Mouse (Mus musculus) ovary, adult 10 weeks (tissue): Measurements from ENCODE around the gene Fbxo36. TPM values are rescaled to one million over a fixed set of nuclear protein-coding genes. Genes with fewer than 3 reads are reported as not detected.

ENCODE experiments used
- polyA plus RNA-seq: library from polyadenylated mRNA; stranded (reverse); fragments of 350-450 nt; fragmentation: Illumina TruSeq; extraction: RNeasy Lipid Tissue Mini Kit (QIAGEN cat#74804); gene quantifications from one replicate; pipeline ENCODE4 v1.2.3, GENCODE M21; 2014

The Fbxo36 gene
- polyA plus RNA-seq = 7.7 TPM

DNA sequence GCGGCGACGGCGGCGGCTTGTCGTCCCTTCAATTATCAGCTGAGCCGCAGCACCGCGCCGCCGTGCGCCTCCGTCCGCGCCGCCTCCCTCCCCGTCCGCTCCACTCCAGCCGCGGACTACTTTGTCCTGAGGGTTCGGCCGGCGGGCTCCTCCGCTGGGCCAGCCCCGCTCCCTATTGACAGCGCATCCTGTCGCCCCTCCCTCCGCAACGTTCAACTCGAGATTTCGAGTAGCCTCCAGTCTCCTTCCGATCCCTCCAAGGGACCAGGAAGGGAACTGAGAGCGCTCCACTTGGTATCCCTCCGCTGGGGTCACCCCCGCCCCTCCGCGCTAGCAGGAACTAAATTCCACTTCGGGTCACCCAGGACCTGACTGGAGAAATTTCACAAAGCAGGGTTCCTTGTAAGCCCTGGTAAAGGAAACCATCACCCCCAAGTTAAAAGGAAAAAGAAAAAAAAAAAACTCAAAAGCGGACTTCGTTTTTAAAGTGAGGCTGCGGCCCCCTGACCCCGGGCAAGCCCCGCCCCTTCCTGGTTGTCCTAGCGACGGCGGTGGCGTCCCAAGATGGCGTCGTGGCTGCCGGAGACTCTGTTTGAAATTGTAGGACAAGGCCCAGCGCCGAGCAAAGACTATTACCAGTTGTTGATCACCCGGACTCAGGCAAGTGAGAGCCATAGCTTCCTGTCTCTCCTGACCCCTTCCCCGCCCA, at the start of gene Fbxo36:
Gene Fbxo36, plus strand, starts transcription at position 533 of the 709 bp plus-strand sequence.

DNA sequence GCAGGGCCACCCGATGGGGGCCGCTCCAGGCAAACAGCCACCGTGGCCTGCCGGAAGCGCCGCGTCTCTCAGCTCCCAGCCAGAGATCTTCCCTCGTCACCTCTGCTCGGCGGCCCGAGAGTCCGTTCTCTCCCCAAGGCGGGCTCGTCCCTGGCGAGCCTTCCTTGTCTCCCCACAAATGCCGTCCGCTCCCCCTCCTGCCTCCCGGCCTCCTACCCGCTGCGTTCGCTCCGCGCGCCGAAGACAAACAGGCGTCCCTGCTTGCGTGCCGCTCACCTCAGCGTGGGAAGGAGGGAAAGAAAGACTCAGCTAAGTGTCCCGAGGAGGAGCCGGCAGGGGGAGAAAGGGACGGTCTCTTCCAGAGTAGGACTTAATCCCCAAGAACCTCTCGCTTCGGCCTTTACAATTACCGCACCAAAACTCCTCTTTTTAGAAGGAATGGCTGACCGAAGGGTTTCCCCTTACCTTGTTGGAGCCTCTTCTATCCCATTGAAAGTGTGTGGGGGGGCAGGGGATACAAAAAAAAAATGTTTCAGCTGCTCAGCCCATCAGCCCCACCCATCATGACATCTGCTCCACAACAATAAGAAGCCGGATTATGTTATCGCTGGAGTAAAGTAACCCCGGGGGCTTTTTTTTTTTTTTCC, 500 bp downstream of the Fbxo36 start, which contains the start of gene Trip12:
Gene Trip12, minus strand, starts transcription at position 499 of the 647 bp plus-strand sequence.

GRCm38 (mm10) chr1:84934503-84935333, 95.1 kb downstream of the Fbxo36 start, which contains the start of gene Slc16a14:
Gene Slc16a14 (minus strand): TSS chr1:84935134.

Other genes starting within 250 kb of the Fbxo36 start
- 1.1 TPM for gene Dner, start 143.6 kb upstream of the Fbxo36 start, polyA plus RNA-seq
- 342 TPM for gene Trip12, start 675 bp downstream of the Fbxo36 start, polyA plus RNA-seq
- not detected for gene Slc16a14, start 95.3 kb downstream of the Fbxo36 start, polyA plus RNA-seq